Mouse (Mus musculus): ENCODE data around the gene Esr2. TPM values are rescaled to one million over a fixed set of nuclear protein-coding genes. Genes with fewer than 3 reads are reported as not detected.

Gene Esr2
- polyA plus RNA-seq, 1 experiment from 2014 or later: 0.46 TPM

- H3K9ac ChIP-seq: no peak overlapping the region
- no peak overlapping the region for H3K27ac ChIP-seq (ENCODE audit: low read depth)
- H3K27me3 ChIP-seq (ENCODE audit: insufficient read depth, low read length): no peaks in the 10 kb centered on the region
- DNase-seq: no peak
- peaks cover 91% of the 10 kb centered on the region for H3K36me3 ChIP-seq (ENCODE audit: insufficient read depth)
- no peak for ATAC-seq (ENCODE audit: insufficient read depth)
- no peaks in the 10 kb centered on the region for H3K4me1 ChIP-seq (ENCODE audit: insufficient read depth)
- no peak for TF ChIP-seq CTCF (IDR thresholded peaks at IDR 0.05; ENCODE audit: low read depth)
- no peak overlapping the region for H3K4me3 ChIP-seq (ENCODE audit: low read depth, low read length)
- WGBS: 90% methylated on average over 12 of the region's 12 CpGs
- H3K9me3 ChIP-seq (ENCODE audit: low read depth, low read length): no peaks in the 10 kb centered on the region
- H3K4me2 ChIP-seq: no peak overlapping the region
These were observed 74.4 kb downstream of the Esr2 start for GRCm38 (mm10) chr12:76102621-76103020.

GRCm38 (mm10) chr12:76095117-76096035 lies 81.7 kb downstream of the Esr2 start:
- no peak overlapping the region; the same call in 1 of the 2 replicates for H3K4me2 ChIP-seq
- H3K4me3 ChIP-seq (ENCODE audit: low read depth, low read length): no peak overlapping the region
- 37% methylated on average over 30 of the region's 30 CpGs for WGBS
- H3K9ac ChIP-seq: no peak overlapping the region
- H3K27me3 ChIP-seq (ENCODE audit: insufficient read depth, low read length): no peaks in the 10 kb centered on the region
- TF ChIP-seq CTCF (IDR thresholded peaks at IDR 0.05; ENCODE audit: low read depth): no peak
- H3K36me3 ChIP-seq (ENCODE audit: insufficient read depth): peaks cover 55% of the 10 kb centered on the region
- peak overlapping the region; percentile 12; the same call in 1 of the 2 replicates for H3K27ac ChIP-seq (ENCODE audit: low read depth)
- H3K9me3 ChIP-seq (ENCODE audit: low read depth, low read length): no peaks in the 10 kb centered on the region
- DNase-seq (peak; percentile 83), ATAC-seq (ENCODE audit: insufficient read depth) (peak; percentile 84)
- 0 out of 2 replicates have a peak, but pooled peaks cover 2% of the 10 kb centered on the region for H3K4me1 ChIP-seq (ENCODE audit: insufficient read depth)

GRCm38 (mm10) chr12:76093613-76094588 lies 83.2 kb downstream of the Esr2 start:
- Histone ChIP-seq H3K4me3 (ENCODE audit: low read depth, low read length) (no peak overlapping the region), H3K4me1 (ENCODE audit: insufficient read depth) (0 out of 2 replicates have a peak, but pooled peaks cover 2% of the 10 kb centered on the region), H3K4me2 (no peak overlapping the region), H3K27me3 (ENCODE audit: insufficient read depth, low read length) (no peaks in the 10 kb centered on the region), H3K36me3 (ENCODE audit: insufficient read depth) (peaks cover 44% of the 10 kb centered on the region), H3K9me3 (ENCODE audit: low read depth, low read length) (no peaks in the 10 kb centered on the region), H3K9ac (no peak overlapping the region), H3K27ac (ENCODE audit: low read depth) (no peak overlapping the region)
- TF ChIP-seq CTCF (IDR thresholded peaks at IDR 0.05; ENCODE audit: low read depth): no peak
- DNase-seq (no peak), ATAC-seq (ENCODE audit: insufficient read depth) (peak; percentile 38; the same call in 1 of the 2 replicates)
- 79% methylated on average over 15 of the region's 15 CpGs for WGBS

GRCm38 (mm10) chr12:76092789-76093466 lies 84.1 kb downstream of the Esr2 start:
- DNase-seq: no peak
- H3K4me2 ChIP-seq: no peak overlapping the region
- no peak overlapping the region for H3K27ac ChIP-seq (ENCODE audit: low read depth)
- ATAC-seq (ENCODE audit: insufficient read depth): no peak
- no peaks in the 10 kb centered on the region for H3K9me3 ChIP-seq (ENCODE audit: low read depth, low read length)
- no peak overlapping the region for H3K4me3 ChIP-seq (ENCODE audit: low read depth, low read length)
- 68% methylated on average over 11 of the region's 11 CpGs for WGBS
- no peak for TF ChIP-seq CTCF (IDR thresholded peaks at IDR 0.05; ENCODE audit: low read depth)
- no peaks in the 10 kb centered on the region for H3K27me3 ChIP-seq (ENCODE audit: insufficient read depth, low read length)
- no peak overlapping the region for H3K9ac ChIP-seq
- 0 out of 2 replicates have a peak, but pooled peaks cover 2% of the 10 kb centered on the region for H3K4me1 ChIP-seq (ENCODE audit: insufficient read depth)
- H3K36me3 ChIP-seq (ENCODE audit: insufficient read depth): peaks cover 39% of the 10 kb centered on the region

GRCm38 (mm10) chr12:76087025-76087424 lies 90.0 kb downstream of the Esr2 start:
- Histone ChIP-seq H3K27me3 (ENCODE audit: insufficient read depth, low read length) (no peaks in the 10 kb centered on the region), H3K4me1 (ENCODE audit: insufficient read depth) (0 out of 2 replicates have a peak, but pooled peaks cover under 1% of the 10 kb centered on the region), H3K9me3 (ENCODE audit: low read depth, low read length) (no peaks in the 10 kb centered on the region), H3K4me2 (no peak overlapping the region), H3K36me3 (ENCODE audit: insufficient read depth) (peaks cover 14% of the 10 kb centered on the region; the same call in 1 of the 2 replicates), H3K27ac (ENCODE audit: low read depth) (no peak overlapping the region), H3K4me3 (ENCODE audit: low read depth, low read length) (no peak overlapping the region), H3K9ac (no peak overlapping the region)
- no peak for DNase-seq
- WGBS: 80% methylated on average over 13 of the region's 13 CpGs
- ATAC-seq (ENCODE audit: insufficient read depth): no peak
- TF ChIP-seq CTCF (IDR thresholded peaks at IDR 0.05; ENCODE audit: low read depth): no peak

Measured in lung, embryonic 14.5 days (tissue).